Mouse (Mus musculus): ENCODE data around the gene Mgmt. TPM values are rescaled to one million over a fixed set of nuclear protein-coding genes. Genes with fewer than 3 reads are reported as not detected.

Gene Mgmt
- polyA plus RNA-seq, 1 experiment from 2014 or later: 6.1 TPM

- Histone ChIP-seq H3K9me3 (0 out of 2 replicates have a peak, but pooled peaks cover under 1% of the 10 kb centered on the region), H3K4me3 (no peak overlapping the region), H3K36me3 (no peaks in the 10 kb centered on the region), H3K27ac (no peak overlapping the region), H3K4me1 (0 out of 2 replicates have a peak, but pooled peaks cover 14% of the 10 kb centered on the region), H3K27me3 (ENCODE audit: insufficient read depth, poor library complexity, severe bottlenecking) (0 out of 2 replicates have a peak, but pooled peaks cover 8% of the 10 kb centered on the region)
- no peak for DNase-seq (ENCODE audit: low spot score)
- WGBS: 86% methylated on average over 2 of the region's 2 CpGs
These were observed 116.0 kb downstream of the Mgmt start for GRCm38 (mm10) chr7:137010451-137010850.

DNA sequence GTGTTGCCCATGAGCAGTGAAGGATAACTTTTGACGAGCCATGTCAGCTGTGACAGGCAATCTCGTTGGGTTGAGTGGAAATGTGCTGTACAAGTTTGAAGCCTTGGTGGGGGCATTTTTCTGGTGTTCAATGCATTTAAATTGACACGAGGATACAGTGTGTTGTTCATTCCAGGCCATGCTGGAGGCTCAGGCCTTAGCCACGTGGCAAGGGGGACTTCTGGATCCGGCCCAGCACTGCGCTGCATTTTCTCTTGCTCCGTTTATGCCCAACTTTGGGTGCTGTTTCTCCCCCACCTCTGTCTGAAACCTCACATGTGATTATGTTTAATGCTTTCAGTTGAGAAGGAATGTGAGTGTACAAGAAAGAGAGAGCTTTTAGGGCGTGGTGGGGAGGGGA lies 118.3 kb downstream of the Mgmt start:
- Histone ChIP-seq H3K9me3 (0 out of 2 replicates have a peak, but pooled peaks cover 2% of the 10 kb centered on the region), H3K36me3 (no peaks in the 10 kb centered on the region), H3K27ac (no peak overlapping the region), H3K27me3 (ENCODE audit: insufficient read depth, poor library complexity, severe bottlenecking) (0 out of 2 replicates have a peak, but pooled peaks cover 8% of the 10 kb centered on the region), H3K4me3 (no peak overlapping the region), H3K4me1 (0 out of 2 replicates have a peak, but pooled peaks cover 14% of the 10 kb centered on the region)
- WGBS: 75% methylated on average over 8 of the region's 8 CpGs
- DNase-seq (ENCODE audit: low spot score): peak; percentile 31

- H3K9me3 ChIP-seq: 0 out of 2 replicates have a peak, but pooled peaks cover 2% of the 10 kb centered on the region
- DNase-seq (ENCODE audit: low spot score): peak; percentile 61
- WGBS: 52% methylated on average over 3 of the region's 3 CpGs
- H3K4me1 ChIP-seq: 0 out of 2 replicates have a peak, but pooled peaks cover 14% of the 10 kb centered on the region
- no peak overlapping the region for H3K4me3 ChIP-seq
- H3K27me3 ChIP-seq (ENCODE audit: insufficient read depth, poor library complexity, severe bottlenecking): 0 out of 2 replicates have a peak, but pooled peaks cover 8% of the 10 kb centered on the region
- H3K36me3 ChIP-seq: no peaks in the 10 kb centered on the region
- H3K27ac ChIP-seq: no peak overlapping the region
These were observed 119.0 kb downstream of the Mgmt start for GRCm38 (mm10) chr7:137013433-137013832.

DNA sequence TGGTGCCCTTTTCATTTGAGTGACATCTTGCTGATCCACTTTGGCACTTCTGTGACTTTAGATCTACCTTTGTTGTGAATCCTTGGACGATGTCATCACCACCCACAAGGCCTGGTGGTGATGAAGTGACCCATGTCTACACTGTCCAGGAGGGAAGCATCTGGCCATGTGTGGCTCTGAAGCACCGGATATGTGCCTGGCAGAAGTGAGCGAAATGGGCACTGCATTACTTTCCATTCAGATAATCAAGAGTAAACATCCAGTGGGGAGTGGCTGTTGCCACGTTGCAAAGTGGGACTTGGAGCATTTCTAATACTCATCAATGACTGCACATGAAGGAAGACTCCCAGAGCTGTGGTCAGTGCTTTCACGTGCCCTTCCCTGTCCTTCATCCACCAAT lies 124.2 kb downstream of the Mgmt start:
- 0 out of 2 replicates have a peak, but pooled peaks cover 2% of the 10 kb centered on the region for H3K4me1 ChIP-seq
- no peaks in the 10 kb centered on the region for H3K36me3 ChIP-seq
- 0 out of 2 replicates have a peak, but pooled peaks cover 2% of the 10 kb centered on the region for H3K9me3 ChIP-seq
- H3K27ac ChIP-seq: no peak overlapping the region
- 81% methylated on average over 5 of the region's 5 CpGs for WGBS
- H3K4me3 ChIP-seq: no peak overlapping the region
- 0 out of 2 replicates have a peak, but pooled peaks cover 9% of the 10 kb centered on the region for H3K27me3 ChIP-seq (ENCODE audit: insufficient read depth, poor library complexity, severe bottlenecking)
- DNase-seq (ENCODE audit: low spot score): peak; percentile 57

DNA sequence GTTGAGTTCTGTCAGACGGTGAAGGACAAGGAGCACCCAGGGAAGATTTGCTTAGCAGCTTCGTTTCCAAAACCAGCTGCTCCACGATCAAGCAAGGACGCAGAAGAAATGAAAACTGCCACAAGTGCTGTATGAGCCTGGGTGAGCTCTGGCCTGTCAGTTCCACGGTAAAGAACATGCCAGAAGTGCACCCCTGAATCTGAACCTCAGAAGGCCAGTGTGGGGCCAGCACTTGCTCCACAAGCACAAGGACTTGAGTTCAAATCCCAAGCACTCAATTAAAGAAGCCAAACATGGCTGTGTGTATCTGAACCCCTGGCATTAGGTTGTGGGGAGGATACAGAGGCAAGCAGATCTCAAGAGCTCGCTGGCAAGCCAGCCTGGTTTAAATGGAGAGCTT lies 125.8 kb downstream of the Mgmt start:
- no peak overlapping the region for H3K4me3 ChIP-seq
- H3K27me3 ChIP-seq (ENCODE audit: insufficient read depth, poor library complexity, severe bottlenecking): 0 out of 2 replicates have a peak, but pooled peaks cover 9% of the 10 kb centered on the region
- no peak overlapping the region for H3K27ac ChIP-seq
- H3K4me1 ChIP-seq: 0 out of 2 replicates have a peak, but pooled peaks cover 2% of the 10 kb centered on the region
- H3K9me3 ChIP-seq: 0 out of 2 replicates have a peak, but pooled peaks cover 2% of the 10 kb centered on the region
- DNase-seq (ENCODE audit: low spot score): peak; percentile 62
- WGBS: 82% methylated on average over 6 of the region's 6 CpGs
- H3K36me3 ChIP-seq: no peaks in the 10 kb centered on the region

DNA sequence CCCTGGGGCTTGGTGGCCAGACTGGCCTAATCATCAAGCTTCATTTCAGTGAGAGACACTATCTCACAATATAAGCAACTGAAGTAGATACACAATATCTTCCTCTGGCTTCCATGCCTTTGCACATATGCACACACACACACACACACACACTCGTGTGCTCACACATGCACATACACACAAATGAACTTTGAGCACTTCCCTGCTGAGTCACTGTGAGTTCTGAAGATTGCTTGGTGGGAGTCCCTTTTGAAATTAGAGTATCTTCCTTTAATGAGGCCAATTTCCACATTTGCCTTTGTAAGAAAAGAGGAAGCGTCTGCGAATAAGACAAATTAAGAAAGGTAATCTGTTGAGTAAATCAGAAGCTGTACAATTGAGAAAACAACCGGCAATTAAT lies 136.4 kb downstream of the Mgmt start:
- Histone ChIP-seq H3K4me3 (no peak overlapping the region), H3K27ac (no peak overlapping the region), H3K4me1 (no peaks in the 10 kb centered on the region), H3K36me3 (no peaks in the 10 kb centered on the region; the same call in 1 of the 2 replicates), H3K27me3 (ENCODE audit: insufficient read depth, poor library complexity, severe bottlenecking) (no peaks in the 10 kb centered on the region; the same call in 1 of the 2 replicates), H3K9me3 (peaks cover 3% of the 10 kb centered on the region; the same call in 1 of the 2 replicates)
- no peak for DNase-seq (ENCODE audit: low spot score)
- WGBS: 88% methylated on average over 4 of the region's 4 CpGs

DNA sequence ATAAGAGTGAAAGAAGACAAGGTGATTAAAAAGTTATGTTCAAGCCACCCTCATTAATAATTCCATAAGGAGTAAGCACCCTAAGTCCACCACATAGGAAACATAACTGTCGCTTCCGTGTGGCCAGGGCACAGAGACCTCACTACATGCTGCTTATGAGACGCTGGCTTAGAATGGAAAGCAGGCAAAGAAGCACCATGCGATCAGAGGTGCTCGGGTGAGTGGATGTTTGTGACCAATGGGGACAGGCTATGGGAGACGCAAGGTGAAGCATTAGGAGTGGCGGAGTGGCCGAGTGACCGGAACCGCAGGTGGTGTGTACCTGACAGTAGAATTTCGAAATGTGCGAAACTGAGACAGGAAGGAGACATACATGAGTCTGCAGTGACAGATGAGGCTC lies 138.8 kb downstream of the Mgmt start:
- peak; percentile 51 for DNase-seq (ENCODE audit: low spot score)
- WGBS: 96% methylated on average over 12 of the region's 12 CpGs
- Histone ChIP-seq H3K4me3 (no peak overlapping the region), H3K4me1 (no peaks in the 10 kb centered on the region), H3K27ac (no peak overlapping the region), H3K9me3 (peaks cover 3% of the 10 kb centered on the region; the same call in 1 of the 2 replicates), H3K36me3 (no peaks in the 10 kb centered on the region; the same call in 1 of the 2 replicates), H3K27me3 (ENCODE audit: insufficient read depth, poor library complexity, severe bottlenecking) (peaks cover 7% of the 10 kb centered on the region; the same call in 1 of the 2 replicates)

GRCm38 (mm10) chr7:137034986-137035385 lies 140.6 kb downstream of the Mgmt start:
- DNase-seq (ENCODE audit: low spot score): peak; percentile 61
- Histone ChIP-seq H3K27ac (no peak overlapping the region), H3K27me3 (ENCODE audit: insufficient read depth, poor library complexity, severe bottlenecking) (peaks cover 7% of the 10 kb centered on the region; the same call in 1 of the 2 replicates), H3K4me3 (no peak overlapping the region), H3K36me3 (no peaks in the 10 kb centered on the region; the same call in 1 of the 2 replicates), H3K4me1 (peaks cover 5% of the 10 kb centered on the region; the same call in 1 of the 2 replicates), H3K9me3 (peaks cover 3% of the 10 kb centered on the region; the same call in 1 of the 2 replicates)
- 92% methylated on average over 3 of the region's 3 CpGs for WGBS

- no peaks in the 10 kb centered on the region for H3K36me3 ChIP-seq
- DNase-seq (ENCODE audit: low spot score): no peak
- no peak overlapping the region for H3K27ac ChIP-seq
- H3K4me1 ChIP-seq: peaks cover 7% of the 10 kb centered on the region; the same call in 1 of the 2 replicates
- no peak overlapping the region for H3K4me3 ChIP-seq
- H3K27me3 ChIP-seq (ENCODE audit: insufficient read depth, poor library complexity, severe bottlenecking): peaks cover 7% of the 10 kb centered on the region; the same call in 1 of the 2 replicates
- no peaks in the 10 kb centered on the region for H3K9me3 ChIP-seq
- 71% methylated on average over 5 of the region's 5 CpGs for WGBS
These were observed 141.5 kb downstream of the Mgmt start for GRCm38 (mm10) chr7:137035916-137036315.

DNA sequence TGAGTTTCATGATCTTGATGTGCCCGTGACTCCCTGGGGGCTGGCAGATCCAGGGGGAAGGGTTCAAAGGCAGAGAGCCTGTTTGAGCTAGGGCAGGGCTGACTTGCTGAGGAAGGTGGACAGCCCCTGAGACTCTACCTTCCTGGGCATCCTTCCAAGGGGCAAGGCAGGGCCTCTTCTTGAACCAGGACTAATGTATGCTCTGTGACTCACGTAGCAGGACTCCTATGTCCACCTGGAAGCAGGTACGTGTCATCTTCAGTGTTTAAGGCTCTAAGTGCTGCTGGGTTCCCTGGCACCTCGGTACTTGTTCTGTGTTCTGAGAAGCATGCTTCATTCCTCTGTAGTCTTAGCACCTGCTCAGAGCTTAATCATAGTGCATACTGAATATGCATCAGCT lies 143.1 kb downstream of the Mgmt start:
- no peaks in the 10 kb centered on the region for H3K36me3 ChIP-seq
- peaks cover 9% of the 10 kb centered on the region; the same call in 1 of the 2 replicates for H3K4me1 ChIP-seq
- H3K27ac ChIP-seq: no peak overlapping the region
- DNase-seq (ENCODE audit: low spot score): no peak
- H3K9me3 ChIP-seq: no peaks in the 10 kb centered on the region
- peaks cover 10% of the 10 kb centered on the region; the same call in 1 of the 2 replicates for H3K27me3 ChIP-seq (ENCODE audit: insufficient read depth, poor library complexity, severe bottlenecking)
- H3K4me3 ChIP-seq: no peak overlapping the region
- 83% methylated on average over 4 of the region's 4 CpGs for WGBS

DNA sequence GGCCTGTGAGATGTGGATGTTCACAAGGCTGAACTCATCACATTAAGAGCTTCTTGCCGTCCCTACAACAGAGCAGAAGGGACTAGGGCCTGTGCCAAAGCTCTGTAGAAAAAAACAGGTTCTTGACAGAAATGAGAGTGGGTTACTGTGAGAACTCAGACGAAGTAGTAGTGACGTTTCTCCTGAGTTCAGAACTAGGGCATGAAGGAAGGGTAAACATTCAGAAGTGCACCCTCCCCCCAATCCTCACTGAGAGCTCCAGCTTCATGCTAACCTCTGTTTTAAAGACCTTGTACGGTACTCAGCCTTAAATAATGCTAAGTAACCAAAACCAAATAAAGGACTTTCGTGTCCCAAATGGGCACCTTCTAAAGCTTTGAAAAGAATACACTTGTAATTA lies 143.5 kb downstream of the Mgmt start:
- DNase-seq (ENCODE audit: low spot score): no peak
- Histone ChIP-seq H3K4me1 (peaks cover 9% of the 10 kb centered on the region; the same call in 1 of the 2 replicates), H3K27me3 (ENCODE audit: insufficient read depth, poor library complexity, severe bottlenecking) (peaks cover 12% of the 10 kb centered on the region; the same call in 1 of the 2 replicates), H3K4me3 (no peak overlapping the region), H3K9me3 (no peaks in the 10 kb centered on the region), H3K27ac (no peak overlapping the region), H3K36me3 (no peaks in the 10 kb centered on the region)
- 69% methylated on average over 5 of the region's 5 CpGs for WGBS

DNA sequence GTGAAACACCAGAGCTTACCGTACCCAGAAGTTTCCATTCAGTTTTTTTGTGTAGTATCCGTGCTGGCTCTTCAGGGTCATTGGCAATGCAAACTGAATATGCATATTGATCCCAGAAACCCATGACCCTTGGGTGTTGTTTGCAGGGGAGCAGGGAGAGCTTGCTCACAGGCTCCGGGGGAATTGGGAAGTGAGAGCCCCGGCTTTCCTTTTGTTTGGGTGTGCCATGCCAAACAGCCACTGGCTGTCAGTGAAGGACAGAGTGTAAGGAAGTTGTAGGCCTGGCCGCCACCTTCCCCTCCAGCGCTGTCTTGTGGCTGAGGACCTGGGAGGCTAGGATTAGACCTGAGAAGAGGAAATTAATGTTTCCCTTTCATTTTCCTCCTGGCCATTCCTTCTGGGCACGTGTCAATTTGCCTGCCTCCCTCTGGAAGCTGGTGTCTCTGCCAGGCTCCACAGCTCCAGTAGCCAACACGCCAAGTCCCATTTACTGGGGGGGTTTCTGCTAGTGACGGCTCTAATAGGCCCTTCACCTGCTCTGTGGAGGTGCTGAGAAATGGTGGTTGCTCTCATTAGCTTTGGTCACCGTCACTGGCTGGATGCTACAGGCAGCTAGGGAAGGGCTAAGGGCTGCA lies 144.0 kb downstream of the Mgmt start:
- no peak overlapping the region for H3K4me3 ChIP-seq
- H3K27ac ChIP-seq: no peak overlapping the region
- no peaks in the 10 kb centered on the region for H3K36me3 ChIP-seq
- no peak for DNase-seq (ENCODE audit: low spot score)
- peaks cover 12% of the 10 kb centered on the region; the same call in 1 of the 2 replicates for H3K27me3 ChIP-seq (ENCODE audit: insufficient read depth, poor library complexity, severe bottlenecking)
- WGBS: 78% methylated on average over 10 of the region's 10 CpGs
- H3K4me1 ChIP-seq: peaks cover 9% of the 10 kb centered on the region; the same call in 1 of the 2 replicates
- H3K9me3 ChIP-seq: no peaks in the 10 kb centered on the region

GRCm38 (mm10) chr7:137038946-137039320 lies 144.5 kb downstream of the Mgmt start:
- peaks cover 9% of the 10 kb centered on the region; the same call in 1 of the 2 replicates for H3K4me1 ChIP-seq
- H3K36me3 ChIP-seq: no peaks in the 10 kb centered on the region
- H3K9me3 ChIP-seq: no peaks in the 10 kb centered on the region
- H3K27ac ChIP-seq: no peak overlapping the region
- DNase-seq (ENCODE audit: low spot score): no peak
- WGBS: 75% methylated on average over 7 of the region's 7 CpGs
- no peak overlapping the region for H3K4me3 ChIP-seq
- peaks cover 12% of the 10 kb centered on the region; the same call in 1 of the 2 replicates for H3K27me3 ChIP-seq (ENCODE audit: insufficient read depth, poor library complexity, severe bottlenecking)

Data from heart, embryonic 10.5 days (tissue).